Mouse (Mus musculus) embryo, embryonic 11 days (tissue): ENCODE data around the gene Nwd1.
A peak's percentile ranks its signal among the peaks of the same experiment; 100 is the strongest.

Experiments
- DNase-seq: peaks from one replicate; pipeline ENCODE4 v3.0.0-alpha.2; 2015

Nwd1 gene

DNA sequence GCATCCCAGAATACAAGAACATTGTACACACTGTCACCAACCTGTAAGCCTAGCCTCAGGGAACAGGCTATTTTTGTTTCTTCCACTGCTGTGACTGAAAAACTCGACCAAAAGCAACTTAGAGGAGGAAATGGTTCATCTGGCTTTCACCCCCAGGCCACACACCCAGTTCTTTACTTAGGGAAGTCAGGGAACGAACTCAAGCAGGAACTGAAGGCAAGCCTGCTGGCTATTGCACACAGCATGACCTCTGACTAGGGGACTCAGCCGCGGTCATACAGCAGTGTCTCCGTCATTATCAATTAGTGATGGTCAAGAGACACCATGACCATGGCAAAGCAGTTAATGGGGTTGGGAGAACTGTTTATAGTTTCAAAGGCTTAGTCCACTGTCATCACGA is 66.1 kb downstream of the Nwd1 start:
- DNase-seq, result peak; percentile 9

DNA sequence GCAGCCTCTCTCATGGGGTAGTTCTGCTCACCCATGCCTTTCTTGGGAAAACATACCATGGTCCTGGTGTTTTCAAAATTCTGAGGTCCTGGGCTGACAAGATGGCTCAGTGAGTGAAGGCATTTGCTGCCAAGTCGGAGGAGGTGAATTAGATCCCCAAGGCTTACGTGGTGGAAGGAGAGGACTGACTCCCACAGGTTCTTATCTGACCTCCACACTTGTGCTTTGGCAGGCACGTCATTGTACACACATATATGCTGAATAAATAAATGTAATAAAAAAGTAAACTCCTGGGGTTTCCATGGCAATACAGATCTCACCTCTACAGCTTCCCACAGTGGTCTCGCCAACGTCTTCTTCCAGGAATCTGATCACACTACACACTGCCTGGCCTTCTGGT is 70.1 kb downstream of the Nwd1 start:
- no peak for DNase-seq

DNA sequence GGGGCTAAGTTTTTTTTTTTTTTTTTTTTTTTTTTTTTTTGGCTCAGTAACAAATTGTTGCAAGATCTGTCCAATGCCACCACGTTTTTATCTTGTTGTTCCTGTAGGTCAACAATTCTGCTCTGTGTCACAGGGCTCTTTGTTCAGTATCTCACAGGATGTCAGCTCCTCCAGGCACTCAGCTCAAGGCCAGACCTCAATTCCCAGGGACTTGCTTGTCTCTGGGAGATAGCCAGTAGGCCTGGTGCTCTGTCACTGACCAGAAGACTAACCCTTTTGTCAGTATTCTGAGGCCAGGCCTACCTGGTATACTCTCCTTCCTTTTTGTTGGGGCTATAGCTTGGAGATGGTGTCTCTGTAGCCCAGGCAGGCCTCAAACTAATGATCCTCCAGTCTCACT is 74.0 kb downstream of the Nwd1 start:
- DNase-seq, result no peak

DNA sequence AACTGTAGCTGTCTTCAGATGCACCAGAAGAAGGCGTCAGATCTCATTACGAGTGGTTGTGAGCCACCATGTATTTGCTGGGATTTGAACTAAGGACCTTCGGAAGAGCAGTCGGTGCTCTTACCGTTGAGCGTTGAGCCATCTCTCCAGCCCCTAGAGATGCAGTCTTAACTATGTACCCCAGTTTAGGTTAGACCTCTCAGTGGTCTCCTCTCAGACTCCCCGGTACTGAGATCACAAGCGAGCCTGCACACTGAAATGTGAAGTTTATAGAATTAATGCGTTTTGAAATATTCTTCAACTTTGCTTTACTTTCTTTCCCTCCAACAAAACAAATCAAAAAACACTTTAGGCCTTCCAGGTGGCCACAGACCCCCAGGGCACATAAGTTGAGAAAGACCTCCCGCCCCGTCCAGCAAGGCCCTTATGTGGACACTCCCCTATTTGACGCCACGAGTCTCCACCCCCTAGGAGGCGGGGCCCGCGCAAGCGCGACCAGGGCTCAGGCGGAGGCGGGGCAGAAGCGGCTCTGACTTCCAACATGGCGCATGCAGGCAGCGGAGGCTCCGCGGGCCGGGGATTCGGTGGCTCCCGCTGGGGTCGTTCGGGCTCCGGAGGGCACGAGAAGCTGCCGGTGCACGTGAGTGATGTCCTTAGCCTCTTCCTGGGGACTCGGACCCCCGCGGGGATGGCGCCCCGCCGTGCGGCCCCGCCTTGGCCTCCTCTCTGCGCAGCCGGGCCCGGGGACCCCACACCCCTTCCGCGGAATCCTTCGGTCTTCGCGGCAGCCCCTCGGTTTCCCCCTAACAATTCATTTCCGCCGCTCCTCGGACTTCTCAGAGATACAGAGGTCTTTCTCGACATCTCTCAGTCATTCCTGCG is 76.5 kb downstream of the Nwd1 start, which contains the start of gene Sin3b:
Gene Sin3b, plus strand, starts transcription at position 517 of the 882 bp plus-strand sequence.
- peak; percentile 94 for DNase-seq

DNA sequence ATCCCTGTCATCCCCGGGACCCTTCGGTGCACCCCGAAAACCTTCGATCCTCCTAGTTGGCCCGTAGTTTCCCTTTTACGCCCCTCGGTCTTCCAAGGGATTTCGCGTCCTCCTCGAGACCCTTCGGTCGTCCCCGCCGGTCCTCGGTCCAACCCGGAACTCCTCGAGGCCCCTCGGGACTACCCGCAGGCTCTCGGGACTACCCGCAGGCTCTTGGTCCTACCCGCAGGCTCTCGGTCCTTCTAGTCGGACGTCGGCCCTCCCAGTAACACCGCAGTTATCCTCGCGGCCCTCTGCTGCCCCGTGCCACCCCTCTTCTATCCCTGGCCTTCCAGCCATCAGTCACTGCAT is 77.1 kb downstream of the Nwd1 start:
- peak; percentile 39 for DNase-seq

DNA sequence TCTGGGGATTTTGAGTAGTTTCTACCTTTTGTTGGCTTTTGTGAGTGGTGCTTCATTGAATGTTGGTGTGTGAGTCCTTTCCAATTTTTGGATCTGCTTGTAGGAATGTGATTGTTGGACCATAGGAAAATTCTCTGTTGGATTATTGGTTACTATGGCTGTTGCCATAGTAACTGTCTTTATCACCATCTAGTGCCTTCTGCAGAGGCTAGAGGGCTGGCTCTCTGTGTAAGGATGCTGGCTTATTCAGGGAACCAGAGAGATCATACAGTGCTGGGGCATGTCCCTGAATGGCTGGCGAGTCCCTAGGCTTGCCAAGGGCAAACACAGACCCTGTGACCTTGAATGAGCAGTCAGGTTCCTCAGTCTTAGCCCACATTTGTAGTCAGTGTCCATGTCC is 82.1 kb downstream of the Nwd1 start:
- no peak for DNase-seq

DNA sequence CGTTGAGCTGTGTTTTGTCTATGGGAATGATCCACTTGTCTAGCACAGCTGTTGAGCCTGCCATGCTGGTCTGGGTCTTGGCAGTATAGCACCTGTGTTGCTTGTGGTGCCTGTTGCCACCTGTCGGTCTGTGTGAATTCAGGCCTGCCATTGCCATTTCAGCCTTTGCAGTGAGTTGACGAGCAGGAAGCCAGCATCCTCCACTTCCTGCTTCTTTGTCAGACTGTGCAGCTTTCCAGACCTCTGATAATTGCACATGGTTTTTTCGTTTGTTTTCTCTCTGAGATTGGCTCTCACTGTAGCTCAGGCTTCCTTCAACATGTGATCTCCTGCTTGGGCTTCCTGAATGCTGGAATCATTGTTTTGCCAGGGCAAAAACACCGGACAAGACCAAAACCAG is 88.5 kb downstream of the Nwd1 start:
- DNase-seq, result no peak

DNA sequence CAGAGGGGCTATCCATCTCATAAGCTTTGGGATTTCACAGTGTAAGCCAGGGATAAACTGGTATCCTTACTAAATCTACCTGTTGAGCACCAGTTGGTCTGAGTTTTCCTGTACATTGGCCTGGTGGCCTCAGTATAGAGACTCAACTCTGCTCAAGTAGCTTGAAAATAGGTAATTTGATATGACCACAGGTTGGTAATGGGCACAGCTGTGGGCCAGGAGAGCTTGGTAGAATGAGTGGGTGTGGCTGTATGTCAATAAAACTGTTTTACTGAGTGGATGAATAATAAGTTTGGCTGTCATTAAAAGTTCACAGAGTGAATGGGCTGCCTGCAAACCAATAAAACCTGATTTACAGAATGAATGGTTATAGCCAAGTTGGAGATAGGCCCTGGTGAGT is 90.4 kb downstream of the Nwd1 start:
- DNase-seq, result no peak

DNA sequence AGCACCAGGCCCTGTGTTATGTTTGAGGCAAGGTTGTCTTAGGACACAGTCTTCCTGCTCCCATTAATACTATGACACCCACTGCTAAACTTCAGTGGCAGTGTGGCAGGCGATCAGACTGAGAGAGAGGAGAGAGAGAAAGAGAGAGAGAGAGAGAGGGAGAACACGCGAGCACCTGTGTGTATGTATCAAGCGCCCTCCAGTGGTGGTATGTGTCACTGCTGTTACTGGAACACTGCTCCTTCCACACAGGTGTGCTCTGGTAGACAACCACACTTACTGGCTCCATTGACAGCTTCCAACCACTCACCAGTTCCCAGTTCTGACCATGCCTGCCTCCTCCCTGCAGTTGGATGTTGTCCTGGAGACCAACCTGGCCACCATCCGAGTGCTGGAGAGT is 99.5 kb downstream of the Nwd1 start:
- peak; percentile 52 for DNase-seq

DNA sequence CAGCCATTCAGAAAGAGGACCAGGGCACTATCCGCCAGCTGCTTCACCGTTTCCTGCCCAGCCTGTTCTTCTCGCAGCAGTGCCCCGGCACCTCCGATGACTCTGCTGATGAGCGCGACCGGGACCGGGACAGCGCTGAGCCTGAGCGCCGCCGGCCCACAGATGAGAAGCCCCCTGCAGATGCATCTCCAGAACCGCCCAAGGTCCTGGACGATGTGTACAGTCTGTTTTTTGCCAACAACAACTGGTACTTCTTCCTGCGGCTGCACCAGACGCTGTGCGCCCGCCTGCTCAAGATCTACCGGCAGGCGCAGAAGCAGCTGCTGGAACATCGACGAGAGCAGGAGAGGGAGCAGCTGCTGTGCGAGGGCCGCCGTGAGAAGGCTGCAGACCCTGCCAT is 103.3 kb downstream of the Nwd1 start:
- no peak for DNase-seq

DNA sequence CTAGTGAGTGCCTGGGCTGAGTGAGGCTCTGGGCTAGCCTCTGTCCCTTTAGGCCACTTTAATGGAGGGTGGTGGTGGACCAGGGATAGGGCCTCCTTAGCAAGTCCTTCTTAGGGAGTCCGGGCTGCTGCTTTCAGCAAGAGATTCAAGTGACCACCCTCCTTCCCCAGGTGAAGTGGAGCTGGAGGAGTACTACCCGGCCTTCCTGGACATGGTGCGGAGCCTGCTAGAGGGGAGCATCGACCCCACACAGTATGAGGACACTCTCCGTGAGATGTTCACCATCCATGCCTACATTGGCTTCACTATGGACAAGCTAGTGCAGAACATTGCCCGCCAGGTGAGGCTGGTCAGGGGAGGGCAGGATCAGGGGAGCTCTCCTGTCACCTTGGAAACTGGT is 103.8 kb downstream of the Nwd1 start:
- no peak for DNase-seq

DNA sequence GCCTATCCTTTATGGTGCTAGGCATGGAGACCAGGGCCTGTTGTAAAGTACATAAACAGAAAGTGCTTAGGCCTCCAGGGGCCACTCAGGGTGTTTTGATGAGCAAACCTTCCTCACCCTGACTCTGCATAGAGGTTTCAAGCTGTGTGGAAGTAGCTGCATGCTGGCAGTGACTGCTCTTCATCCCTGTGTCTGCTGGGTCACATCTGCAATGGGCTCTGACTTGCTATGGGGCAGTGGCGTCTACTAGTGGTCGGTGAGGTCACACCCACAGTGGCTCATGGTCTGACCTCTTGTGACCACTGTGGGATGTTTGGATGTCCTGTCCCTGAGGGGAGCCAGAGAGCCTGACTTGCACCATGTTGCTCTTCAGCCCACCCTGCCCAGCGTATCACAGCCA is 104.6 kb downstream of the Nwd1 start:
- no peak for DNase-seq

DNA sequence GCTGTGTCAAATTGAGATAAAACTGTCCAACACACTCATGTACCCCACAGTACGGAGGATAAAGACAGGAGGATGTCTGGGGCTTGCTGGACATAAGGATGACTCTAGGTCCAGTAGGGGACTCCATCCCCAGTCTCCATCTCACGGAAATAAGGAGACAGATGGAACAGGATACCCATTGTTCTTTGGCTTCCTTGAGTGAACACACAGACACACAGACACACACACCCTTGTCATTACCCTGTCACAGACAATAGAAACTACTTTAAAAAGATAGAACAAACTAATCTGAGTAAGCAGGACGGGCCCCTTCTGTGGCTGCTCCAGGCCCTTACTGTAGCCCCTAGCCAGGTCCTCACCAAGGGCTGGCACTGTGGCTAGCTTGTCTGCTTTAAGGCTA is 105.8 kb downstream of the Nwd1 start:
- no peak for DNase-seq

DNA sequence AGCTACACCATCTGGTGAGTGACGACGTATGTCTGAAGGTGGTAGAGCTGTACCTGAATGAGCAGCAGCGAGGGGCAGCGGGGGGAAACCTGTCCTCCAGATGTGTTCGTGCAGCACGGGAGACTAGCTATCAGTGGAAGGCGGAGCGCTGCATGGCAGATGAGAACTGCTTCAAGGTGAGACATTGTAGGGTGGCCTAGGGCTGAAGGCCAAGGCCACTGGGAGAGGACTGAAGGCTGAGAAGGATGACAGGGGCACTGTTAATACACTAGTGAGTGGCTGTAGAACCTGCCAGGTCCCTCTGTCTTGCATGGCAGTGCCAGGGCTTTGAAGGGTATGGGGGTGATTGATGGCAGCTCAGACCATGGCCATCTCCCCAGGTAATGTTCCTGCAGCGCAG is 106.7 kb downstream of the Nwd1 start:
- DNase-seq, result no peak

DNA sequence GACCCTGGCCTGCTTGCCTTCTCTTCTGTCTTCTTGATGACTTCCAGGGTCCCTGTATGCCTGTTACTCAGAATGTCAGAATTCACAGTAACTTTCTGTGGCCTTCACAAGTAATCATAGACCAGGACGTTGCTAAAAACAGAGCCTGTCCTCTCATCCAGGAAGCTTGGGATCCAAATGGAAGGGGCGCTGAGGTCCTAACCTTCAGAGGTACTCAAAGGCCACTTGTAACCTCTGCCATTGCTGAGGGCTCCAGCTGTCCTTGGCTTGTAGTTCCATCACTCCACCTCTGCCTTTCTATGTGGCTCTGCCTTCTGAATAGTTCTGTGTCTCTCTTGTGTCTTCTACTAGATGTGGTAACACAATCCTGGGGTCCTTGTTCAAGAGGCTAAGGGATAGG is 107.3 kb downstream of the Nwd1 start:
- no peak for DNase-seq

DNA sequence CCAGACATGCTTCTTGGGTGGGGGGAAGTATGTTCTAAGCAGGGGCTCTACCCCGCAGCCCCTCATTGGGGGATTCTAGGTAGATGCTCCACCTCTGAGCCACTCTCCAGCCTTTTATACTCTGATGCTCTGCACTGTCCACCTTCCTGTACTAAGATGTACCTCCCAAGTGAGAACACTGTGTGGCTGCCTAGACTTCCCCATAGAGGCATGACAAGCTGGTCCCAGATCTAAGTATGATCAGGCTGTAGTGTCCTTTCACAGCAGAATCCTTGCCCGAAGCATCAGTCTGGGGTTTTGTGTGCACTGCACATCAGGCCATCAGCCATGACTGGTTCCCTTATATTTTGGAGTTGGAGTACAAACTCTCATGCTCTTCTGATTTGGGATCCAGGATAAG is 109.5 kb downstream of the Nwd1 start:
- no peak for DNase-seq

DNA sequence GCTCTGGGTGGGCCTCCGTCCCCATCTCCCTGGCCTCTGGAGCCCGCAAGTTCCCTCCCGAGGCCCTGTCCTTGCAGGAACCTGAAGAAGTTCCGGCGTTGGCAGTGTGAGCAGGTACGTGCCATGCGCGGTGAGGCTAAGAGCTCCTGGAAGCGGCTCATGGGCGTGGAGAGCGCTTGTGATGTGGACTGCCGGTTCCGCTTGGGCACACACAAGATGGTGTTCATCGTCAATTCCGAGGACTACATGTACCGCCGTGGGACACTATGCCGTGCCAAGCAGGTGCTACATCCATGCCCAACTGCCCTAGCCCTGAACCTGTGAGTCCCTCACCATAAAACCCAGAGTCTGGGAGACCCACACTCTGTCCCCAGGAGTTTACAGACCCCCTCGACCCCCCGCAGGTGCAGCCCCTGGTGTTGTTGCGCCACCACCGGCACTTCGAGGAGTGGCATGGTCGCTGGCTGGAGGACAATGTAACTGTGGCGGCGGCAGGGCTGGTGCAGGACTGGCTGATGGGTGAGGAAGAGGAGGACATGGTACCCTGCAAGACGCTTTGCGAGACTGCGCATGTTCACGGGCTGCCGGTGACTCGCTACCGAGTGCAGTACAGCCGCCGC is 110.4 kb downstream of the Nwd1 start:
- no peak for DNase-seq

DNA sequence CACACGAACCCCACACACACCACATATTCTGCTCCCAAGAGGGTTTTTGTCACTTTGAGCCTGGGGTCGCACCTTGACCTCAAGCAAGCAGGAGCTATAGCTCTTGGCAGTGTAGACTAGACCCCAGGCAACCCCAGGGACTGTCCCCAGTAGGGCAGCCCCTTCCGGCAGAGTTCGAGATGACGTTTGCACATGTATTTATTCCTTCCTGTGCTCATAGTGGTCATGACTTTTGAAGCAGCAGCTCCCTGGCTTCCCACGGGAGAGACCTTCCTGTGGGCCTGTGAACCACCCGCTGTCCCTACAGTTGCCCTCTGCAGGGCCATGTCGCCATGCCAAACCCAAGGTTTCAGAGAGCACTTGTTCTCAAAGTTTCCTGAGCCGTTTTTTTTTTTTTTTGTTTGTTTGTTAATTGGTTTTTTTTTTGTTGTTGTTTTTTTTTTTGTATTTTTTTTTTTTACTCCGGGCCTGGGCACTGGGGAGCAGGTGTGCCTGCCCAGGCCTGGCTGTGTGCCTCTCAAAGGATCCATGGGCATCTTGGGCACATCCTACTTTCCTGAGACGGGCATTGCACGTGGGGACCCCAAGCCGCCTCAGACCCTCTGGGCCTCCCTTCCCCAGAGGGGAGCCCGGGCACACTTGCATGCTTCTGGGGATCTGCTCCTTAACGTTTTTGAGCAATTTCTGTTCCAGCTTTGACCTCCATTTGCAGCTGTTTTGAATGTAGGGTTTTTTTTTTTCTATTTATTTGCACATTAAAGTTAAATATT is 111.1 kb downstream of the Nwd1 start:
- DNase-seq, result no peak

DNA sequence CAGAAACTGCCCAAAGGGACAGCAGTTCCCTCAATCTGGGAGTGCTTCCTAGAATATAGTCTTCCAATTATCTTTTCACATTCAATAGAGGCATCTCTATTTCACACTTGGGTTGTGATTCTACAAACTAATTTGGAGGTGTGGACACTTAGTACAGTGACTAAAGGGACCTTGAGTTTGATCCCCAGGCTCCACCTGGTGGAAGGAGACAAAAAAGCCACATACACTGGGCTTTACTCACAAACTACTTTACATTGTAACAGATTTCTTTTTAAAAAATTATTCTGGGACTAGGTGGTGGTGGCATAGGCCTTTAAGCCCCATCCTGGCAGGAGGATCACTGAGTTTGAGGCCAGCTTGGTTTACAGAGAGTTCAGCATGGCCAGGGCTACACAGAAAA is 111.8 kb downstream of the Nwd1 start:
- DNase-seq, result no peak

DNA sequence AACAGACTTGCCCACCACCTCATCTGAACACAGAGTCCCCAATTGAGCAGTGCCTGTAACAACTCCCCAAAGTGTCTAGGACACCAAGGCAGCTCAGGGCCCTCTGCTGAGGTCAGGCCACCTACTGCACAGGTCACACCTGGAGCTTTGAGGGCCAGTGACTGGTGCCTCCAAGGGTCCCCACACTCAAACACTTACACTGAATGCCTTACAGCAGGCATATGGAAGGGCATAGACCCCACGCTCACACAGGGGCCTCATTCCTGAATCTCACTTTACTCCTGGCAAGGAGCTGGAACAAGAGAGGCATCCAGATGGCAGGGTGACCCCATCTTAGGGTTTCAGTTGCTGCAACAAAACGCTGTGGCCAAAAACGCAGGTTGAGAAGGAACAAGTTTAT is 113.7 kb downstream of the Nwd1 start:
- DNase-seq, result no peak

DNA sequence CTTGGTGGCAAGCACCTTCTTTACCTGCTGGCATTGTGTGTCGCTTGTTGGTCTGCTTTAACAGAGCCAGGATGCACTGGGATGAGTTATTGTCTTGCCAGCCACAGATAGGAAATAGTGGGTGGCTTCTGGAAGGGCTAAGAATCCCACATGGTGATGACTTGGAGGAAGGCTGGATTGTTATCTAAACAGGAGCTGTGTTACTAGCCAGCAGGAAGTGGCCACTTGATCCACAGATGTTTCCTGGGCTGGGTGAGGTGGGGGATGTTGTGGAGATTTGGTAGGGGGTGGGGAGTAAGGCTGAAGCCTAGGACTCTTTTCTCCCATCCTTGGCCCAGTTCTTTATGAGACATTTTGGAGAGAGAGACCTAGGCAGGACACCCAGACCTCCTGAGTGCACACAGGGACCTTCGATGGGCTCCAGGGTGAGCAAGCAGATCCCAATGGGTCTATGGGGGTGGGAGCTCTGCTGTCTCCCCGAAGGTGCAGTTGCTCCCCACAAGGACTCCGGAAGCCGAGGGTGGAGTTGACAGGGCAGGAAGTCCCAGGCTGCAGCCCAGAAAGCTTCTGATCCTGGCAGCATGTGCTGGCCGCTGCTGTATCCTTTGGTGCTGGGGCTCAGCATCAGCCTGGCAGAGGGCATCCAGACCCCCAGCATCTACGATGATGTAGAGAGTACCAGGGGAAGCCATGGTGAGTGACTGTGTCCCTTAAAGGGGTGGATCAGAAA is 115.0 kb downstream of the Nwd1 start, which contains the start of gene F2rl3:
Gene F2rl3, plus strand, starts transcription at position 559 of the 730 bp plus-strand sequence.
- DNase-seq, result peak; percentile 5

DNA sequence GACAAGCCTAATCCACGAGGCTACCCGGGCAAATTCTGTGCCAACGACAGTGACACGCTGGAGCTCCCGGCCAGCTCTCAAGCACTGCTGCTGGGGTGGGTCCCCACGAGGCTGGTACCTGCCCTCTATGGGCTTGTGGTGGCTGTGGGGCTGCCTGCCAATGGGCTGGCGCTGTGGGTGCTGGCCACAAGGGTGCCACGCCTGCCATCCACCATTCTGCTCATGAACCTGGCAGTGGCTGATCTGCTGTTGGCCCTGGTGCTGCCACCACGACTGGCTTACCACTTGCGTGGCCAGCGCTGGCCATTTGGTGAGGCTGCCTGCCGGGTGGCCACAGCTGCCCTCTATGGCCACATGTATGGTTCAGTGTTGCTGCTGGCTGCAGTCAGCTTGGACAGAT is 115.8 kb downstream of the Nwd1 start:
- DNase-seq, result no peak

DNA sequence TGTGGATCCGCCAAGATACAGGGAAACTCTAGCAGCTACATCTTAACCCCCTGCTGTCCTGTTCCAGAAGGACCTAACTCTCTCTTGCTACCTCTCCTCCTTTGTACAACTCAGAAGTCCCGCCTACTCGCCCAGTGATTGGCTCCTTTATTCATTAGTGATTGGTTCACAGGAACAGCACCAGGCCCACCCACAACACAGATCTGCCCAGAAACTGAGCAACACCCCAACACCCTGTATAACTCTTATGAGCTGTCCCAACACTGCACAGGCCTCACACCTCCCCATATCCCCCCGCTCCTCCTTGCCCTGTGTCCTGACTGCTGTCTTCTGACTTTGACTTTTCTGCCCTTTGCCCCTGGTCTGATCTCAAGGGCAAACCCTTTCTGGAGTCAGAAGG is 119.2 kb downstream of the Nwd1 start:
- no peak for DNase-seq
